Mouse (Mus musculus) MEL (cell line): ENCODE results near the gene Nthl1. TPM values are rescaled to one million over a fixed set of nuclear protein-coding genes. Genes with fewer than 3 reads are reported as not detected.
A peak's percentile ranks its signal among the peaks of the same experiment; 100 is the strongest.

Source experiments
- DNase-seq: peaks from one replicate; pipeline ENCODE4 v3.0.0; 2011; ENCODE audit warnings: low read depth, low spot score
- H3K27ac ChIP-seq: 2 replicates; pipeline ENCODE4 v1.5.1; 2012; ENCODE audit warnings: low read depth, mild to moderate bottlenecking, control low read depth, low read length, moderate library complexity; ENCODE audit not compliant: control insufficient read depth
- H3K27me3 ChIP-seq, 2 experiments: fragments of 150-350 bp in 1 of 2; sonication (generic) in 1 of 2; 2 replicates each; pipeline ENCODE4 v1.6.1; 2012; ENCODE audit warnings: low read length in 2 of 2, mild to moderate bottlenecking in 2 of 2, improper control_type of control experiment in 1 of 2, moderate library complexity in 1 of 2; ENCODE audit not compliant: insufficient read depth in 2 of 2, control insufficient read depth in 1 of 2
- H3K36me3 ChIP-seq, 2 experiments: 2 replicates each; pipeline ENCODE4 v1.6.1; 2012 to 2014; ENCODE audit warnings: low read length in 2 of 2, improper control_type of control experiment in 1 of 2, inconsistent platforms in 1 of 2, mild to moderate bottlenecking in 1 of 2; ENCODE audit not compliant: insufficient read depth in 2 of 2, control insufficient read depth in 1 of 2
- H3K4me1 ChIP-seq, 2 experiments: fragments of 150-350 bp in 1 of 2; sonication (generic) in 1 of 2; 2 replicates each; pipeline ENCODE4 v1.6.1; 2012; ENCODE audit warnings: low read length in 2 of 2, improper control_type of control experiment in 1 of 2, mild to moderate bottlenecking in 1 of 2; ENCODE audit not compliant: insufficient read depth in 2 of 2, control insufficient read depth in 1 of 2
- H3K4me3 ChIP-seq, 2 experiments: fragments of 150-350 bp in 1 of 2; sonication (generic) in 1 of 2; 2 replicates each; pipeline ENCODE4 v1.5.1; 2012; ENCODE audit warnings: low read depth in 2 of 2, low read length in 2 of 2, mild to moderate bottlenecking in 2 of 2, moderate library complexity in 2 of 2, control low read depth in 1 of 2, improper control_type of control experiment in 1 of 2; ENCODE audit not compliant: control insufficient read depth in 1 of 2, insufficient read depth in 1 of 2
- H3K79me2 ChIP-seq: 2 replicates; pipeline ENCODE4 v1.6.1; 2012; ENCODE audit warnings: mild to moderate bottlenecking, low read length, moderate library complexity; ENCODE audit not compliant: control insufficient read depth, poor library complexity, insufficient read depth
- H3K9ac ChIP-seq: 2 replicates; pipeline ENCODE4 v1.6.1; 2012; ENCODE audit warnings: low read depth, mild to moderate bottlenecking, control low read depth, low read length, moderate library complexity; ENCODE audit not compliant: control insufficient read depth, poor library complexity, severe bottlenecking
- H3K9me3 ChIP-seq: fragments of 150-350 bp; sonication (generic); replicated peaks from 2 replicates; pipeline ENCODE4 v1.6.1; 2012; ENCODE audit warnings: mild to moderate bottlenecking, low read length, improper control_type of control experiment, moderate library complexity; ENCODE audit not compliant: insufficient read depth
- BHLHE40 ChIP-seq: IDR thresholded peaks from 2 replicates; pipeline ENCODE4 v1.6.1; 2012; ENCODE audit warnings: low read depth, mild to moderate bottlenecking, inconsistent platforms, low read length, improper control_type of control experiment, borderline replicate concordance
- CTCF ChIP-seq, 3 experiments: IDR thresholded peaks in 2 of 3; conservative IDR thresholded peaks in 1 of 3; 2 replicates each; pipeline ENCODE4 v1.5.1; 2011 to 2012; ENCODE audit warnings: low read length in 3 of 3, low read depth in 2 of 3, mild to moderate bottlenecking in 2 of 3, improper control_type of control experiment in 1 of 3, inconsistent platforms in 1 of 3, mixed read lengths in 1 of 3, moderate library complexity in 1 of 3; ENCODE audit not compliant: control insufficient read depth in 1 of 3, insufficient read depth in 1 of 3, poor library complexity in 1 of 3, severe bottlenecking in 1 of 3
- EP300 ChIP-seq, 2 experiments: IDR thresholded peaks; 2 replicates each; pipeline ENCODE4 v1.6.1; 2011; ENCODE audit warnings: improper control_type of control experiment in 2 of 2, low read length in 2 of 2, low read depth in 1 of 2, mild to moderate bottlenecking in 1 of 2
- JUND ChIP-seq: IDR thresholded peaks from 2 replicates; pipeline ENCODE4 v1.6.1; 2011; ENCODE audit warnings: low read depth, mild to moderate bottlenecking, improper control_type of control experiment, low read length
- KAT2A ChIP-seq: conservative IDR thresholded peaks from 2 replicates; pipeline ENCODE4 v1.6.1; 2012; ENCODE audit warnings: low read depth, low read length, improper control_type of control experiment, inconsistent platforms
- MAZ ChIP-seq: IDR thresholded peaks from 2 replicates; pipeline ENCODE4 v1.6.1; 2012; ENCODE audit warnings: low read depth, mild to moderate bottlenecking, inconsistent platforms, low read length, improper control_type of control experiment
- MEF2A ChIP-seq: IDR thresholded peaks from 2 replicates; pipeline ENCODE4 v1.6.1; 2014; ENCODE audit warnings: low read depth, mild to moderate bottlenecking, inconsistent platforms, low read length, improper control_type of control experiment; ENCODE audit not compliant: poor library complexity, insufficient replicate concordance, severe bottlenecking; ENCODE audit errors: extremely low read depth
- MYC ChIP-seq: IDR thresholded peaks from 2 replicates; pipeline ENCODE4 v1.6.1; 2011; ENCODE audit warnings: low read depth, mild to moderate bottlenecking, low read length, improper control_type of control experiment, moderate library complexity
- NRF1 ChIP-seq: IDR thresholded peaks from 2 replicates; pipeline ENCODE4 v1.6.1; 2014; ENCODE audit warnings: low read depth, mild to moderate bottlenecking, inconsistent platforms, low read length, improper control_type of control experiment, moderate library complexity; ENCODE audit not compliant: poor library complexity, insufficient read depth, severe bottlenecking
- POLR2AphosphoS5 ChIP-seq: IDR thresholded peaks from 2 replicates; pipeline ENCODE4 v1.6.1; 2012; ENCODE audit warnings: low read depth, borderline replicate concordance, mild to moderate bottlenecking, inconsistent platforms, low read length, moderate library complexity, mixed read lengths
- RAD21 ChIP-seq: IDR thresholded peaks from 2 replicates; pipeline ENCODE4 v1.6.1; 2011; ENCODE audit warnings: mild to moderate bottlenecking, low read depth, low read length, improper control_type of control experiment
- RCOR1 ChIP-seq: IDR thresholded peaks from 2 replicates; pipeline ENCODE4 v1.6.1; 2012; ENCODE audit warnings: low read depth, mild to moderate bottlenecking, inconsistent platforms, low read length, improper control_type of control experiment
- USF1 ChIP-seq: IDR thresholded peaks from 2 replicates; pipeline ENCODE4 v1.6.1; 2014; ENCODE audit warnings: low read depth, mild to moderate bottlenecking, inconsistent platforms, low read length, improper control_type of control experiment, moderate library complexity
- USF2 ChIP-seq, 2 experiments: IDR thresholded peaks; 2 replicates each; pipeline ENCODE4 v1.6.1; 2011 to 2012; ENCODE audit warnings: improper control_type of control experiment in 2 of 2, low read length in 2 of 2, borderline replicate concordance in 1 of 2, inconsistent platforms in 1 of 2, low read depth in 1 of 2, mild to moderate bottlenecking in 1 of 2; ENCODE audit not compliant: insufficient read depth in 1 of 2
- ZC3H11A ChIP-seq: IDR thresholded peaks from 2 replicates; pipeline ENCODE4 v1.6.1; 2012; ENCODE audit warnings: low read depth, mild to moderate bottlenecking, inconsistent platforms, low read length, improper control_type of control experiment
- ZKSCAN1 ChIP-seq: IDR thresholded peaks from 2 replicates; pipeline ENCODE4 v1.6.1; 2012; ENCODE audit warnings: low read depth, mild to moderate bottlenecking, inconsistent platforms, low read length, improper control_type of control experiment, moderate library complexity
- ZNF384 ChIP-seq: IDR thresholded peaks from 2 replicates; pipeline ENCODE4 v1.6.1; 2012; ENCODE audit warnings: low read depth, mild to moderate bottlenecking, inconsistent platforms, low read length, improper control_type of control experiment
- polyA plus RNA-seq, 2 experiments: library from polyadenylated mRNA; stranded (reverse) in 1 of 2; unstranded in 1 of 2; fragments of >175 nt in 1 of 2; fragments of >200 nt in 1 of 2; gene quantifications; 2 replicates each; pipeline versions ENCODE4 v1.2.1 to v1.2.4; 2012; ENCODE audit warnings: low replicate concordance in 2 of 2, low read depth in 1 of 2; ENCODE audit not compliant: insufficient read length in 2 of 2, insufficient read depth in 1 of 2, missing spikeins in 1 of 2
- total RNA-seq: library from RNA; depleted of rRNA; stranded (reverse); fragments of 300-350 nt; gene quantifications from 2 replicates; pipeline ENCODE4 v1.2.3, GENCODE M21; 2012

Gene Nthl1
- total and polyA plus RNA-seq, 3 experiments = 31.4 to 262 (median 32.0) TPM

DNA sequence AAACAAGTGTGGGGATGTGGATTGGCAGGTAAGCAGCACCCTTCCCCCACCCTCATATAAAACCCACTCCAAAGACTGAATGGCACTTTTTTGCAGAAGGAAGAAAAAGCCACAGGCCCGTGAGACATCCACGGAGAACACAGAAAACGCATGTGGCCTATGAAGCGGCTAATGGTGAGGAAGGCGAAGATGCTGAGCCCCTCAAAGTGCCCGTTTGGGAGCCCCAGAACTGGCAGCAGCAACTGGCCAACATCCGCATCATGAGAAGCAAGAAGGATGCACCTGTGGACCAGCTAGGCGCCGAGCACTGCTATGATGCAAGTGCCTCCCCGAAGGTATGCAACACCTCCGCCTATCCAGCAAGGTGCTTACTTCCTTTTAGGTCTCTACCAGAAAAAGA lies 1.4 kb downstream of the Nthl1 start:
- H3K36me3 ChIP-seq = peaks cover 0 to 5% of the 10 kb centered on the region in 2 experiments; a peak in 2 of 4 replicates
- H3K4me1 ChIP-seq = peaks cover 9 to 11% of the 10 kb centered on the region in 2 experiments
- peaks cover 8% of the 10 kb centered on the region for H3K79me2 ChIP-seq
- H3K27me3 ChIP-seq = no peaks in the 10 kb centered on the region
- DNase-seq = no peak
- H3K4me3 ChIP-seq = peak overlapping the region in 1 of 2 experiments; percentile 70; a peak in 1 of 4 replicates
- no peak overlapping the region for H3K9ac ChIP-seq
- no peak overlapping the region for H3K27ac ChIP-seq
- H3K9me3 ChIP-seq = no peaks in the 10 kb centered on the region
- no peak for TF ChIP-seq RCOR1
- no peak for TF ChIP-seq CTCF (IDR thresholded peaks at IDR 0.05 in 2 of 3, conservative IDR thresholded peaks at IDR 0.05 in 1 of 3; ENCODE audit: control insufficient read depth in 1 of 3, insufficient read depth in 1 of 3, low read depth in 2 of 3, low read length in 3 of 3, poor library complexity in 1 of 3, severe bottlenecking in 1 of 3)
- no peak for TF ChIP-seq POLR2AphosphoS5
- no peak for TF ChIP-seq USF2 (IDR thresholded peaks at IDR 0.05; ENCODE audit: borderline replicate concordance in 1 of 2, insufficient read depth in 1 of 2, low read depth in 1 of 2, low read length in 2 of 2)
- TF ChIP-seq JUND = no peak
- no peak for TF ChIP-seq MYC
- TF ChIP-seq USF1 = no peak
- no peak for TF ChIP-seq ZNF384
- TF ChIP-seq MEF2A = no peak

DNA sequence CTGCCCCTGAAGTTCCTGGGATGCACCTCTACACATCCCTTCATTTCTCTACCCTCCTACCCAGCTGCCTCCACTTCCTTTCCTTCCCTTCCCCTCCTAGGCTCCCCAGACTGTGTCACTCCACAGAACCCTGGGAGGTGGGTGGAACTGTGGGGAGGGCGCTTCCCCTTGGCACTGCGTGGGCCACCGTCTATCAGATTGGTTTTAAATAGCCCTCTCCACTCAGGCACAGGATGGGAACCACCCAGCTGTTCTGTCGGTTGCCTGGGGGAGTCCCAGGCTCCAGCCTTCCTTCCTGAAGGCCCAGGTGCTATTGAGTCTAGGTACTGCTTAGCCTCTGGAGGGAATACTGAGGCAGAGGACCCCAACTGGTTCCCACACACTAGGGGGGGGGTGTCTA lies 2.5 kb downstream of the Nthl1 start:
- H3K27me3 ChIP-seq = no peaks in the 10 kb centered on the region
- TF ChIP-seq MEF2A (0 out of 2 replicates have a peak, but pooled peaks have one; percentile 15), USF2 (IDR thresholded peaks at IDR 0.05; ENCODE audit: borderline replicate concordance in 1 of 2, insufficient read depth in 1 of 2, low read depth in 1 of 2, low read length in 2 of 2) (no peak)
- TF ChIP-seq, all 39 proteins: peak for 1
- Histone ChIP-seq H3K9me3 (no peaks in the 10 kb centered on the region), H3K9ac (no peak overlapping the region), H3K27ac (no peak overlapping the region), H3K79me2 (peaks cover 8% of the 10 kb centered on the region), H3K4me1 (peaks cover 9 to 11% of the 10 kb centered on the region in 2 experiments), H3K4me3 (no peak overlapping the region), H3K36me3 (peaks cover 0 to 5% of the 10 kb centered on the region in 2 experiments; a peak in 2 of 4 replicates)
- DNase-seq = no peak

DNA sequence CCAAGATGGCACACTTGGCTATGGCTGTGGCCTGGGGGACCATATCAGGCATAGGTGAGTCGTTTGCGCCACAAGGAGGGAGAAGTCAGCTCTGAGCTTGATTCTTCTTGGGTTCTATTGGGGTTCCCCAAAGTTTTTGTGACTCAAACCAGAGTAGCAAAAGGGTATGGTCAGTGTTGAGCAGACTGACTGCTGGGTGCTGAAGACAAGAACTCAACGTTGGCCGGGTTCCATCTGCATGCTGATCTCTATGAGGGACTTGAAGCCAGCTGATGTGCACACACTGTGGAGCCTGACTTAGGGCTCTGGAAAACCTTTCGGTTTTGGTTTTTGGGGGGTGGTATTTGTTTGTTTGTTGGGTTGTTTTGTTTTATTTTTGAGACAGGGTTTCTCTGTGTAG lies 3.2 kb downstream of the Nthl1 start:
- TF ChIP-seq EP300 (IDR thresholded peaks at IDR 0.05; ENCODE audit: low read depth in 1 of 2, low read length in 2 of 2) = no peak
- no peak for TF ChIP-seq KAT2A
- no peak for TF ChIP-seq BHLHE40
- no peak for TF ChIP-seq ZC3H11A
- no peak for TF ChIP-seq ZKSCAN1
- no peak for TF ChIP-seq RAD21
- no peak for TF ChIP-seq MAZ
- no peak for TF ChIP-seq NRF1
- TF ChIP-seq JUND = no peak
- TF ChIP-seq CTCF (IDR thresholded peaks at IDR 0.05 in 2 of 3, conservative IDR thresholded peaks at IDR 0.05 in 1 of 3; ENCODE audit: control insufficient read depth in 1 of 3, insufficient read depth in 1 of 3, low read depth in 2 of 3, low read length in 3 of 3, poor library complexity in 1 of 3, severe bottlenecking in 1 of 3) = no peak
- H3K9ac ChIP-seq = no peak overlapping the region
- peaks cover 8% of the 10 kb centered on the region for H3K79me2 ChIP-seq
- H3K27me3 ChIP-seq = no peaks in the 10 kb centered on the region
- peaks cover 0 to 5% of the 10 kb centered on the region in 2 experiments; a peak in 2 of 4 replicates for H3K36me3 ChIP-seq
- H3K27ac ChIP-seq = no peak overlapping the region
- no peak overlapping the region for H3K4me3 ChIP-seq
- H3K4me1 ChIP-seq = peaks cover 9 to 11% of the 10 kb centered on the region in 2 experiments
- no peaks in the 10 kb centered on the region for H3K9me3 ChIP-seq
- DNase-seq = no peak
